Mouse (Mus musculus) heart, adult 8-10 months (tissue): ENCODE data around the gene Arhgap25. TPM values are rescaled to one million over a fixed set of nuclear protein-coding genes. Genes with fewer than 3 reads are reported as not detected.
"Not testable (repeated sequence)": the region's sequence is repeated elsewhere in the genome, so short reads cannot be mapped to it uniquely, and the experiment has no call there.

Experiments used
- DNase-seq: peaks from one replicate; pipeline ENCODE4 v3.0.0; 2022; ENCODE audit warnings: low spot score
- total RNA-seq, 4 experiments: library from RNA; stranded (reverse); gene quantifications; 2 replicates each; pipeline ENCODE4 v1.2.4; 2022

Arhgap25 gene
- total RNA-seq, 4 experiments from 2014 or later = 2.4 to 3.6 (median 2.9) TPM

GRCm38 (mm10) chr6:87503976-87504375 lies 29.1 kb downstream of the Arhgap25 start:
- no peak for DNase-seq

- no peak for DNase-seq
Measured at GRCm38 (mm10) chr6:87503536-87503935, 29.5 kb downstream of the Arhgap25 start.

- peak; percentile 39 for DNase-seq
Measured at GRCm38 (mm10) chr6:87502831-87503286, 30.2 kb downstream of the Arhgap25 start.

- no peak for DNase-seq
Measured at GRCm38 (mm10) chr6:87502411-87502810, 30.6 kb downstream of the Arhgap25 start.

- DNase-seq = no peak
Measured at GRCm38 (mm10) chr6:87500696-87501095, 32.4 kb downstream of the Arhgap25 start.

- DNase-seq = no peak
Measured at GRCm38 (mm10) chr6:87499791-87500190, 33.3 kb downstream of the Arhgap25 start.

DNA sequence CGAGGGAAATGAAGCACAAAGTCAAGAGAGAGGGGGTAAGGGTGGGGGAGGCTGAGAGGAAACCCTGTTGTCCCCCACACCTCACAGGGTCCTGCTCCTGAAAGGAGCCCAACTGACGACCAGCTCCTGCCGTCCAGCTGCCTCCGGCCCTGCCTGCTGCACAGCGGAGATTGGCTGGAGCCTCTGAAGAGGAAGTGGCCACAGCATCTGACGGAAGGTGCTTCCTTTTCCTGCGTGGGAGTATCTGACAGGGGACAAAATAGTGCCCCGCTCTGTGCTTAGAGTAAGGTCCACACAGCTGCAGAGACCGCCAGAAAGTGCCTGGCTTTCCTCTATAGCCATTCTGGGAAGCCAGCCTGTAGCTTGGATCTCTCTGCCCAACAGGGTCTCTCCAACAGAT lies 36.9 kb downstream of the Arhgap25 start:
- DNase-seq = peak; percentile 77

DNA sequence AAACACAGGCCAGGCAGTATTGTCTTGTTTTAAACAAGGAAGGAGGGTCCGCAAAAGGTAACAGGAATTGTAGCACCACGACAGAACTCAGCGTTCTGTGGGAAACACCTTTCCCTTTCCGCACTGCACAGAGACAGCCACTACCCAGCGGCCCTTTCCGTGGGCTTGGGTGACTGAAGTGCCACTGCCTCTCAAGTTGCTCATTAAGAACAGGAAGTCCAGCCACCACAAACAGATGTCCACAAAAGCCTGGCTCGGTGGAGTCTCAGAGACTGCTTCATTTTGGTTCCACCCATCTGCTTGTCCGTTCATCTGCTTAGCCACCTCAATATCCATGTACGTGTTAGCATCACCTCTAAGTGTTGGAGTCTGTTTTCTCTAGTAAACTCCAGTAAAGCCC lies 38.7 kb downstream of the Arhgap25 start:
- peak; percentile 28 for DNase-seq

GRCm38 (mm10) chr6:87487657-87488426 lies 45.2 kb downstream of the Arhgap25 start:
- no peak for DNase-seq

- no peak for DNase-seq
Measured at GRCm38 (mm10) chr6:87484806-87485205, 48.3 kb downstream of the Arhgap25 start.

GRCm38 (mm10) chr6:87483900-87484289 lies 49.2 kb downstream of the Arhgap25 start:
- no peak for DNase-seq

DNA sequence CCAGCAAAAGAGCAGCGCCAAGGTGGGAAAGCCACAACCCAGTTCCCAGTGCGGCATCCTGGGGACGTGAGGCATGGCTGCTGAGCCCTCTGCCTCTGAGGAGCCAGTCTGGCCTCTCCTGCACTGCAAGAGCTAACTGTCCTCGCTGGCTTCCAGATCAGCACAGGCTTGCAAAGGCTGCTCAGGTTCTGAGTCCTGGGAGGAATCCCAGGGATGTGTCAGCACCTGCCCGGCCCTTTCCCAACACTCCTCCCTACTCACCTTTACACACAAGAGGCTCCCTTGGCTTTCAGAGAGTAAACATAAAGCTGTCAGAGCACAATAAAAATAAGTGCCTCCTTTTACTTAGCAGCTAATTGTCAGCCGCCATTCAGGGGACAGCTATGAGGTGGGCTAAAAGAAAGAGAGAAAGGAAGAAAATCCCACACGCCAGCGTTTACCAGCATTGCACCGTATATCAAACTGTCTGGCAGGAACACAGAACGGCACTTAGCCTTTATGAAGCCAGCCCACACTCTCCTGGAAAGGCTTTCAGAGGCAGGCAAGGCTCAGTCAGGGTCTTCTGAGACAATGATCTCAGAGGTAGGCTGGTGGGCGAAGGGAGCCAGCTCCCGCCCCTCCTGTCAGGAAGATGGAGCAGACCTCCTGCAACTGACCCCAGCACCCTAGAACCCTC lies 49.7 kb downstream of the Arhgap25 start:
- no peak for DNase-seq

GRCm38 (mm10) chr6:87479291-87479999 lies 53.6 kb downstream of the Arhgap25 start:
- no peak for DNase-seq

- DNase-seq = no peak
Measured at GRCm38 (mm10) chr6:87478847-87479246, 54.2 kb downstream of the Arhgap25 start.

DNA sequence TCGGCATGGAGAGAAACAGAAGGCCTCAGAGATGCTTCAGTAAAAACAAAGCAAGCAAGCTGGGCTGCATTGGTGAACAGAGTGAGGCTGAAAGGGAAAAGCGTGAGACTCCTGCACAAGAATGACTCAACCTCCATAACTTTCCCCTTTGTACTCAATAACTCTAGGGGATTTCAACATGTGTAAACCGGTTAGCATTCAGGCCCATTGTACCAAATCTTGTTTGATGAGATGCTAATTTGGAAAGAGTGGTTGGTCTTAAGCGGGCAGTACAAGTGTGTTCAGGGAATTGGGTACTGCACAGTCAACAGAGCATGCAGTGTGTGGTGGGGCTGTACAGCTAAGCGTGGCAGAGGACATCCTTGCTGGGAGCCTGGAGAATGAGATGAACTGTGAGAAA lies 57.8 kb downstream of the Arhgap25 start:
- DNase-seq = no peak

DNA sequence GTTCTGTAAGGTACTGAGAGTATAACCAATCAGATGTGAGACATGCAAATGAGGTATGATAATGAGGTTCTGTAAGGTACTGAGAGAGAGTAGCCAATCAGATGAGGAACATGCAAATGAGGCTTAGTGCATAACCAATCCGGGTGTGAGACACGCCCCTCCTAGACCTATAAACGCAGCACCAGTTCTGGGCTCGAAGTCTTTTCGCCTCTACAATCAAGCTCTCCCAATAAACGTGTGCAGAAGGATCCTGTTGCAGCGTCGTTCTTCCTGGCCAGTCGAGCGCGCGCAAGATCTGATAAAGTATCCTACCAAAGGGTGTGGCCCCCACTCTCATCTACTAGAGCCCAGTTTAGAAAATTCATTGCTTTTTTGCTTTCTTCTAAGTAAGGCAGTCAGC lies 63.0 kb downstream of the Arhgap25 start:
- DNase-seq = not testable (repeated sequence)

DNA sequence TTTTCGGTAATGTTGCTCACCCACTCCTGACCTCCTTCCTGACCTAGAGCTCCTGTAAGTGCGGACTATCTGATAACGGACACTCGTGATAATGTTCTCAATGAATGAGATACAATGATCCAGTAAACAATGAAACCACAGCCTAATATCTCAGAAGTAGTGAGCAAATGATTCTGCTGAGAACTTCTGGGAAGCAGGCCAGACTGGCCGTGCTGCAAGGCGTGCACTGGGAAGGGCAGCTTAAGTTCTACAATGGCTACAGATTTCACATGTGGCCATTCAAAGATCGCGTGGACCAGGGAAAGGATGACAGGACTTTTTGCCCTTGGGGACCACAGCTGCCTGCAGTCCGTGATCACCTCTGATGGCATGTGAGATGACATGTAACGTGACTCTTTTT lies 64.7 kb downstream of the Arhgap25 start:
- no peak for DNase-seq

- no peak for DNase-seq
Measured at GRCm38 (mm10) chr6:87467373-87467772, 65.7 kb downstream of the Arhgap25 start.

DNA sequence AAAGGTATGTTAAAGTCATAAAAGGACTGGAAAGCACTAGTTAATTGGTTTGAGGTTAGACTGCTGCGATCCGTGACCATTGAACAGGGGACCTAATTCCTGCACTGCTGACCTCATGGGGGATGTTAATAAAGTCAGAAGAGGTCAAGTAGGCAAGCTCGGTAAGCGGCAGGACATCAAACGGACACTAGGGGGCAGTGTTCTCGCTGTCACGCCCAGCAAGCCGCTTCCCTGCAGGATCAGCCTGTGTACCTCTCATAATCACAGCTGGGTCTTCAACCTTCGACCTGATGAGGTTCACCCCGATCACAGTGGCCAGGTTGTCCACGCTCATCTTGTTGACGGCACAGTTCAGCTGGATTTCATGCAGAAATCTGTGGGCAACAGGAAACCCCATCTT lies 66.8 kb downstream of the Arhgap25 start:
- DNase-seq = peak; percentile 61

GRCm38 (mm10) chr6:87455507-87455906 lies 77.6 kb downstream of the Arhgap25 start:
- DNase-seq = no peak

DNA sequence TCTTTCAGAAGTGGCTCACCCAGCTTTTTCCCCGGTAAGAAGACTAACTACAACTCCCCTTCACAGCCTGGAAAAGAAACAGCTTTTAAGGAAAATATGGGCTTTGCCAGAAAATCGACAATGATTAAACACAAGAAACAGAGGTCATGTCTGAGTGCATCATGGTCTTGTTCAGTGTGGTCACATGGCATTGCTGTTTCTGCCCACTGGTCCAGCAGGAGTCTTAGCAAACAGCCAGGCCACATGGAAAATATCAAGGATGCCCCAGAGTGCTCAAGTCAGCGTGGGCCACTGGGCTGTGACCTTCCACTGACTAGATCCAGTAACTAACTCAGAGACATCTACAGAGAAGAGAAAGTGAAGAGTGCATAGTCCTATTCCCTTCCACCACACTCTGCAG lies 81.3 kb downstream of the Arhgap25 start:
- no peak for DNase-seq

- DNase-seq = peak; percentile 37
Measured at GRCm38 (mm10) chr6:87451016-87451415, 82.0 kb downstream of the Arhgap25 start.
